Mouse (Mus musculus): ENCODE data around the gene Myrfl.

DNA sequence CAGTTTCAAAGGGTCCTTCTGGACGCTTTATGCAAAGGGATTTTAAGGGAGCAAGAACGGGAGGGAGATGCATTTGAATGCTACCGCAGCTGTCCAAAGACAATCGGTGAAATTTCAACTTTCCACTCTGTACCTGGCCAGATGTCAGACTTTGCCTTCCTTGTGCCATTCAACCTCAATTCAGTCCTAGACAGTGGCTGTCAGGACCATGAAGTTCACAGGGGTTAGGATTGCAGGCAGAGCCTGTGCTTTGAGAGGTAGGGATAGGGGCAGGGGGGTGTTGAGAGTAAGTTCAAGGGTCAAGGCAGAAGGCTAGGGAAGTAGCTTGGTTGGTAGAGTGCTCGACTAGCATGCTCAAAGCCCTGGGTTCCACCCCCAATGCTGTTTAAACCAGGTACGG, 25.9 kb downstream of the Myrfl start:
- TF ChIP-seq POLR2A (IDR thresholded peaks at IDR 0.05; ENCODE audit: borderline replicate concordance, extremely low read depth, low read depth, low read length) (no peak), CTCF (IDR thresholded peaks at IDR 0.05; ENCODE audit: insufficient read depth, low read length) (no peak)

All from lung, adult 2 months (tissue).